Mouse (Mus musculus): ENCODE measurements at regions not wholly inside any gene's neighbourhood (a gene's known extent, or its start where the extent isn't known, plus 50 kb on each side); places are given as distances from the start of the nearest gene placed in this dataset.

DNA sequence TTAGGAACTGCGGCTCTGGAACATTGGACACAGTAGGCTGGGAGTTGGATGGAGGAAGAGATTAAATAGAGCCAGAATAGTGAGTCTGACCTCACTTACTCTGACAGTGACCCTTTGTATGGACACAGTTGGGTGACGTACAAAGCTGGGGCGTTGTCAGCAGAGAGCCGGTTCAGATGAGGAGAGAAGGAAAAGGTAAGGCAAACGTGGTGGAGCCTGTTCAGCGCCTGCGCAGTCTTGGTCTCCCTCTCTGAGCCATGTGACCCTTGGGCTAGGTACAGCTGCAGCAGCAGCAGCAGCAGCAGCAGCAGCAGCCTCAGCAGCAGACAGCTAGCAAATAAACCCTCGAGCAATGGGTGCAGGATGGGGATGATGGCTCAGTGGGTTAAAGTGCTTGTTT lies 1145.4 kb downstream of the 4930447A16Rik start:
- no peak for DNase-seq (ENCODE audit: extremely low read depth)
- dilution Hi-C loops (cut with MboI; ENCODE audit: extremely low pct_ligation_motif_present, extremely low pct_unique_long_range_greater_than_20kb, low sequenced_read_pairs): no loop called here
- TF ChIP-seq EP300 (IDR thresholded peaks at IDR 0.05; ENCODE audit: low read length) (no peak), USF1 (IDR thresholded peaks at IDR 0.05; ENCODE audit: low read depth, low read length) (no peak), JUN (IDR thresholded peaks at IDR 0.05; ENCODE audit: insufficient read depth, low read depth, low read length) (no peak), RAD21 (IDR thresholded peaks at IDR 0.05; ENCODE audit: low read depth, low read length) (no peak), POLR2A (IDR thresholded peaks at IDR 0.05; ENCODE audit: low read depth, low read length) (no peak)

DNA sequence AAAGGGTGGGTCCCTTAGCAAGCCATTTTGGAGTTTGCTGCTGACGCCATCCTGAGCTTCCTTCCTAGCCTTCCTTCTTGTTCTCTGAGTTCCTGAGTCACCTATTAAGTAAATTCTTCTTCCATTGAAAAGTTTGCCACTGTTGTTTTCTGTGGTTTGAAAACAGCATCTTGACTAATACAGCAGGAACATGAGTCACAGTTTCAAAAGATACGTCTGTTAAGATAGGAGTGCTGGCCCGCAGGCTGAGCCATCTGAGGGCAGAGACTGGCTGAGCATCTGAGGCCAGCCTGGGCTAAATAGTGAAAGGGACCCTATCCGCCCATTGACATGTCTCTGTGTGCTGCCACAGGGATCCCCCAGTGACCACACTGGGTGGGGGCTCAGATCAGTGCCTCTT lies 1147.3 kb downstream of the 4930447A16Rik start:
- Histone ChIP-seq H3K27me3 (replicated peaks) (peaks cover 3% of the 10 kb centered on the region), H3K4me3 (replicated peaks in 1 of 3; ENCODE audit: low read depth in 2 of 3, low read length in 2 of 3, poor library complexity in 1 of 3) (no peak overlapping the region), H3K9ac (ENCODE audit: insufficient read depth, low read depth) (no peak overlapping the region), H3K27ac (ENCODE audit: insufficient read depth, low read depth) (no peak overlapping the region), H3K79me2 (replicated peaks; ENCODE audit: control insufficient read depth, extremely low read depth, insufficient read depth, poor library complexity, severe bottlenecking) (no peaks in the 10 kb centered on the region), H3K36me3 (replicated peaks in 1 of 2; ENCODE audit: control insufficient read depth in 1 of 2, insufficient read depth in 1 of 2, low read length in 1 of 2) (no peaks in the 10 kb centered on the region), H3K9me3 (replicated peaks; ENCODE audit: low read length) (no peaks in the 10 kb centered on the region), H3K4me2 (ENCODE audit: insufficient read depth, low read depth, poor library complexity, severe bottlenecking) (no peak overlapping the region), H3K4me1 (ENCODE audit: control insufficient read depth in 1 of 2, insufficient read depth in 2 of 2) (peaks cover 8 to 18% of the 10 kb centered on the region in 2 experiments; a peak in 3 of 4 replicates)
- TF ChIP-seq CTCF (conservative IDR thresholded peaks at IDR 0.05 in 1 of 2, IDR thresholded peaks at IDR 0.05 in 1 of 2; ENCODE audit: low read depth in 2 of 2, low read length in 2 of 2): no peak
- no peak for TF ChIP-seq RAD21 (IDR thresholded peaks at IDR 0.05; ENCODE audit: low read depth, low read length)
- TF ChIP-seq RCOR1 (conservative IDR thresholded peaks at IDR 0.05; ENCODE audit: low read depth, low read length): no peak
- TF ChIP-seq TBP (conservative IDR thresholded peaks at IDR 0.05; ENCODE audit: low read depth, low read length): no peak
- no peak for TF ChIP-seq USF2 (conservative IDR thresholded peaks at IDR 0.05; ENCODE audit: low read depth, low read length)
- TF ChIP-seq SIN3A (IDR thresholded peaks at IDR 0.05; ENCODE audit: low read length): no peak
- TF ChIP-seq BHLHE40 (IDR thresholded peaks at IDR 0.05; ENCODE audit: low read depth, low read length): no peak
- no peak for DNase-seq (ENCODE audit: extremely low read depth)
- in situ Hi-C loops (cut with MboI; ENCODE audit: low pct_ligation_motif_present, low pct_unique_long_range_greater_than_20kb, low sequenced_read_pairs) (no loop called here), dilution Hi-C loops (cut with MboI; ENCODE audit: extremely low pct_ligation_motif_present, extremely low pct_unique_long_range_greater_than_20kb, low sequenced_read_pairs) (no loop called here)

More for the DNA sequence above, 1145.4 kb downstream of the 4930447A16Rik start:
- H3K79me2 ChIP-seq (replicated peaks; ENCODE audit: control insufficient read depth, extremely low read depth, insufficient read depth, poor library complexity, severe bottlenecking): no peaks in the 10 kb centered on the region
- H3K4me2 ChIP-seq (ENCODE audit: insufficient read depth, low read depth, poor library complexity, severe bottlenecking): no peak overlapping the region
- no peak overlapping the region for H3K9ac ChIP-seq (ENCODE audit: insufficient read depth, low read depth)
- in situ Hi-C loops (cut with MboI; ENCODE audit: low pct_ligation_motif_present, low pct_unique_long_range_greater_than_20kb, low sequenced_read_pairs): no loop called here
- no peak overlapping the region for H3K27ac ChIP-seq (ENCODE audit: insufficient read depth, low read depth)
- H3K4me1 ChIP-seq (ENCODE audit: control insufficient read depth in 1 of 2, insufficient read depth in 2 of 2): peaks cover 15 to 37% of the 10 kb centered on the region in 2 experiments
- peaks cover 3% of the 10 kb centered on the region for H3K27me3 ChIP-seq (replicated peaks)
- H3K4me3 ChIP-seq (replicated peaks in 1 of 3; ENCODE audit: low read depth in 2 of 3, low read length in 2 of 3, poor library complexity in 1 of 3): no peak overlapping the region
- H3K36me3 ChIP-seq (replicated peaks in 1 of 2; ENCODE audit: control insufficient read depth in 1 of 2, insufficient read depth in 1 of 2, low read length in 1 of 2): no peaks in the 10 kb centered on the region
- H3K9me3 ChIP-seq (replicated peaks; ENCODE audit: low read length): no peaks in the 10 kb centered on the region

DNA sequence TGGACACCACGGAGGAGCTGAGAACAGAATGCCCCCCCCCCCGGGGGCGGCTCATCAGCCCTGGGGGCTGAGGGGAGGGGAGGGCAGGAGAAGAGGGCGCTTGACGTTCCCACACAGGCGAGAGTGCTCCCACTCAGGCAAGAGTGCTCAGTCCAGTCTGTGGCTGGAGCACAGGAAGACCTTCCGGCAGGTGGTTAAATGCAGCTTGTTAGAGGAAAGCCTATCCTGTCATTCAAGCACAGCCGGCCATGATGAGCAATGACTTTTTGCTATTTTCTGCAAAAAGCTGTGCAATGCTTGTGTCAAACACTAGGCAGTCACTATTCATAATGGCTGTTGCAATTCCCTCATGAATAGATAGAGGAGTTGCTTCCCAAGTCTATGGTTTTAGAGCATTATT lies 1149.1 kb downstream of the 4930447A16Rik start:
- Histone ChIP-seq H3K79me2 (replicated peaks; ENCODE audit: control insufficient read depth, extremely low read depth, insufficient read depth, poor library complexity, severe bottlenecking) (no peaks in the 10 kb centered on the region), H3K27me3 (replicated peaks) (peaks cover 3% of the 10 kb centered on the region), H3K36me3 (replicated peaks in 1 of 2; ENCODE audit: control insufficient read depth in 1 of 2, insufficient read depth in 1 of 2, low read length in 1 of 2) (no peaks in the 10 kb centered on the region), H3K4me3 (replicated peaks in 1 of 3; ENCODE audit: low read depth in 2 of 3, low read length in 2 of 3, poor library complexity in 1 of 3) (no peak overlapping the region), H3K9me3 (replicated peaks; ENCODE audit: low read length) (no peaks in the 10 kb centered on the region), H3K9ac (ENCODE audit: insufficient read depth, low read depth) (no peak overlapping the region), H3K4me2 (ENCODE audit: insufficient read depth, low read depth, poor library complexity, severe bottlenecking) (no peak overlapping the region), H3K4me1 (ENCODE audit: control insufficient read depth in 1 of 2, insufficient read depth in 2 of 2) (peaks cover 4 to 12% of the 10 kb centered on the region in 2 experiments; a peak in 3 of 4 replicates), H3K27ac (ENCODE audit: insufficient read depth, low read depth) (no peak overlapping the region)
- dilution Hi-C loops (cut with MboI; ENCODE audit: extremely low pct_ligation_motif_present, extremely low pct_unique_long_range_greater_than_20kb, low sequenced_read_pairs) (no loop called here), in situ Hi-C loops (cut with MboI; ENCODE audit: low pct_ligation_motif_present, low pct_unique_long_range_greater_than_20kb, low sequenced_read_pairs) (no loop called here)
- no peak for DNase-seq (ENCODE audit: extremely low read depth)
- TF ChIP-seq JUN (IDR thresholded peaks at IDR 0.05; ENCODE audit: insufficient read depth, low read depth, low read length) (no peak), ELF1 (IDR thresholded peaks at IDR 0.05; ENCODE audit: low read depth, low read length) (no peak), KAT2A (IDR thresholded peaks at IDR 0.05; ENCODE audit: insufficient replicate concordance, low read length) (no peak), SMC3 (IDR thresholded peaks at IDR 0.05; ENCODE audit: low read depth, low read length) (no peak), ZKSCAN1 (IDR thresholded peaks at IDR 0.05; ENCODE audit: borderline replicate concordance, low read depth, low read length) (no peak), NELFE (IDR thresholded peaks at IDR 0.05; ENCODE audit: low read depth, low read length) (no peak), TCF12 (IDR thresholded peaks at IDR 0.05; ENCODE audit: low read depth, low read length) (no peak), ZC3H11A (IDR thresholded peaks at IDR 0.05; ENCODE audit: low read depth, low read length) (no peak), RCOR1 (conservative IDR thresholded peaks at IDR 0.05; ENCODE audit: low read depth, low read length) (no peak), ETS1 (conservative IDR thresholded peaks at IDR 0.05; ENCODE audit: low read depth, low read length) (no peak), ZMIZ1 (IDR thresholded peaks at IDR 0.05; ENCODE audit: low read depth, low read length) (no peak), POLR2A (IDR thresholded peaks at IDR 0.05; ENCODE audit: low read depth, low read length) (no peak), CTCF (conservative IDR thresholded peaks at IDR 0.05 in 1 of 2, IDR thresholded peaks at IDR 0.05 in 1 of 2; ENCODE audit: low read depth in 2 of 2, low read length in 2 of 2) (no peak)
